Mouse (Mus musculus) testis, adult 2 months (tissue): ENCODE measurements around the gene Tspan18.

Experiments
- CTCF ChIP-seq: fragments of 200-500 bp; IDR thresholded peaks from 2 replicates; pipeline ENCODE4 v1.5.1; 2012; ENCODE audit warnings: low read depth, mild to moderate bottlenecking, inconsistent platforms, low read length, moderate library complexity; ENCODE audit not compliant: control insufficient read depth, insufficient read depth, insufficient replicate concordance
- POLR2A ChIP-seq: fragments of 200-500 bp; IDR thresholded peaks from 2 replicates; pipeline ENCODE4 v1.6.1; 2012; ENCODE audit warnings: low read depth, mild to moderate bottlenecking, inconsistent platforms, low read length, moderate library complexity; ENCODE audit not compliant: control insufficient read depth

GRCm38 (mm10) chr2:93262291-93263285 lies 71.7 kb downstream of the Tspan18 start:
- no peak for TF ChIP-seq CTCF
- TF ChIP-seq POLR2A = no peak
